In the genomic region with DNA sequence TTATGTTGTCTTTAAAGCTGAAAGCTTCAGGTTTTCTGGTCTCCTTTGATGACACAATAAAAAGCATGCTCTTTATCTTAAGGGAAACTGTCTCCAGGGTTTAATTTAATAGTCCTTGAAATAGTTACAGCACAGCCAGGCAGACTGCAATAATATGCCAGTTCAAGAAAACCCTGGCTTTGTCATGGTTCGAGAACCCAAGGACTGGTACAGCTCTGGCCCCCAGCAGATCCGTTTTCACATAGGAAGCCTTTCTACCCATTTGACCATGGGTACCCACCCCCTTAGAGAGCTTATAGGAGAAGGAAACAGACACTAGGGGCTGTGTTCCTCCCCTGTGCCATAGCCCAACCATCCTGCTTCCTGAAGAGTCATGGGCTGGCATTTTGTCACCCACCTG, we compare ENCODE assay signal across 19 mouse cellular contexts.
"Had no signal": no experiment of that assay in that cellular context is flagged by ENCODE, and none has a peak within 500 bp of the region (broad histone marks: within the 10 kb centered on the region; RNA-seq: fewer than 3 reads in every experiment).

No protein-coding gene starts in this region.

- H3K9ac ChIP-seq: liver, embryonic 13.5 days; midbrain, embryonic 15.5 days had no signal

- DNase-seq: kidney, adult 2 months; kidney, postnatal 36 days; layer of hippocampus, postnatal 36 days; liver, embryonic 13.5 days; lung, adult 2 months; lung, postnatal 14 days; lung, postnatal 4 days; right cerebral cortex, adult 18-20 months; right cerebral cortex, postnatal 14 days; right cerebral cortex, postnatal 4 days; thymus, adult 2 months; thymus, postnatal 14 days; thymus, postnatal 4 days had no signal

- H3K27ac ChIP-seq: left cerebral cortex, adult 2 months; liver, embryonic 13.5 days; midbrain, embryonic 15.5 days; stomach, postnatal 0 days had no signal

- H3K36me3 ChIP-seq: liver, embryonic 13.5 days; midbrain, embryonic 15.5 days had no signal

- H3K9me3 ChIP-seq: liver, embryonic 13.5 days; midbrain, embryonic 15.5 days had no signal

- H3K27me3 ChIP-seq: liver, embryonic 13.5 days; midbrain, embryonic 15.5 days had no signal

- H3K4me2 ChIP-seq: liver, embryonic 13.5 days; midbrain, embryonic 11.5 days; midbrain, embryonic 15.5 days had no signal

- ATAC-seq: intestine, embryonic 16.5 days; midbrain, embryonic 15.5 days had no signal

- H3K4me3 ChIP-seq: left cerebral cortex, adult 2 months; liver, embryonic 13.5 days; midbrain, embryonic 15.5 days; myocyte had no signal
